In the genomic region with DNA sequence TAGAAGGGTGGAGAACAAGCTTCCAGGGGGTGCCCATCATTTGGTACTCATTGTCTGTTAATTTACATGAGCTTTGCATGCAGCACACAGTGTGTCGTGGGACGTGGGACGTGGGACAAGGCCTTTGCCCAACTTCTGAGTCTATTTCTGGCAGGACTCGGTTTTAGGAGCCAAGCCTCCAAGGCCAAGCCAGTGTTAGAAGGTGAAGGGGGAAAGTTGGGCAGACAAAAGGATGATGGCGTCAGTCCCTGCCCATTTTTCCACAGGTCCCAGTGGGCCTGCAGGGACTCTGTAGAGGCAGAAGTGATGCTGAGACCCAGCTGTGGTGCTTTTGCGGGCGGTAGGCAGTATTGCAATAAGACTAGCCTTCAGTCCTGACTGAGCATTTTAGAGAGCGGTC, we compare ENCODE assay signal across 9 mouse cellular contexts. TPM values are rescaled to one million over a fixed set of nuclear protein-coding genes. Genes with fewer than 3 reads are reported as not detected.
DNase-seq lines count a peak whose midpoint lies in the region; ATAC-seq lines count a peak whose summit lies in the region.
"Had no signal": no experiment of that assay in that cellular context is flagged by ENCODE, and none has a peak within 500 bp of the region (broad histone marks: within the 10 kb centered on the region; RNA-seq: fewer than 3 reads in every experiment).

No protein-coding gene starts in this region.

- DNase-seq in hindbrain, embryonic 14.5 days (ENCODE audit: low spot score), result no peak
- no peak for DNase-seq in neural tube, embryonic 11.5 days (ENCODE audit: low spot score)
- DNase-seq in neural tube, embryonic 10.5 days (ENCODE audit: extremely low spot score, low spot score), result no peak
- no peak for DNase-seq in liver, embryonic 11.5 days (ENCODE audit: low spot score)
- DNase-seq: right cerebral cortex, postnatal 25 days; thymus, postnatal 25 days had no signal

- no peaks in the 10 kb centered on the region for H3K27me3 ChIP-seq in hindbrain, embryonic 13.5 days
- H3K27me3 ChIP-seq in hindbrain, embryonic 14.5 days (ENCODE audit: control insufficient read depth, insufficient read depth, low read length), result no peaks in the 10 kb centered on the region
- H3K27me3 ChIP-seq in neural tube, embryonic 11.5 days (ENCODE audit: control insufficient read depth, insufficient read depth, low read length), result no peaks in the 10 kb centered on the region
- H3K27me3 ChIP-seq in liver, embryonic 11.5 days (replicated peaks; ENCODE audit: control insufficient read depth, insufficient read depth, low read length), result no peaks in the 10 kb centered on the region

- H3K9me3 ChIP-seq in hindbrain, embryonic 13.5 days, result no peaks in the 10 kb centered on the region
- H3K9me3 ChIP-seq in hindbrain, embryonic 14.5 days (ENCODE audit: control insufficient read depth, low read length), result no peaks in the 10 kb centered on the region
- H3K9me3 ChIP-seq in neural tube, embryonic 11.5 days (ENCODE audit: control insufficient read depth, low read length), result no peaks in the 10 kb centered on the region
- no peaks in the 10 kb centered on the region for H3K9me3 ChIP-seq in liver, embryonic 11.5 days (ENCODE audit: control insufficient read depth, low read length)

- H3K4me3 ChIP-seq in hindbrain, embryonic 13.5 days, result no peak overlapping the region
- no peak overlapping the region for H3K4me3 ChIP-seq in hindbrain, embryonic 14.5 days (replicated peaks; ENCODE audit: low read length)
- no peak overlapping the region for H3K4me3 ChIP-seq in neural tube, embryonic 11.5 days (ENCODE audit: low read depth, low read length)
- no peak overlapping the region for H3K4me3 ChIP-seq in liver, embryonic 11.5 days (ENCODE audit: low read depth, low read length)

- peaks cover 22% of the 10 kb centered on the region for H3K36me3 ChIP-seq in hindbrain, embryonic 13.5 days
- peaks cover 18% of the 10 kb centered on the region for H3K36me3 ChIP-seq in hindbrain, embryonic 14.5 days (replicated peaks; ENCODE audit: control insufficient read depth, insufficient read depth)
- no peaks in the 10 kb centered on the region for H3K36me3 ChIP-seq in neural tube, embryonic 11.5 days (ENCODE audit: control insufficient read depth, insufficient read depth, low read length)
- H3K36me3 ChIP-seq in liver, embryonic 11.5 days (ENCODE audit: control insufficient read depth, insufficient read depth, low read length), result no peaks in the 10 kb centered on the region

- H3K27ac ChIP-seq in hindbrain, embryonic 13.5 days, result peak overlapping the region; percentile 69
- no peak overlapping the region for H3K27ac ChIP-seq in hindbrain, embryonic 14.5 days
- peak overlapping the region; percentile 64 for H3K27ac ChIP-seq in neural tube, embryonic 11.5 days (ENCODE audit: low read depth, low read length)
- H3K27ac ChIP-seq in liver, embryonic 11.5 days (ENCODE audit: low read depth, low read length), result peak overlapping the region; percentile 26; the same call in 1 of the 2 replicates

- ATAC-seq in hindbrain, embryonic 13.5 days (ENCODE audit: low FRiP score), result no peak
- ATAC-seq in hindbrain, embryonic 14.5 days (ENCODE audit: low FRiP score), result no peak
- ATAC-seq in neural tube, embryonic 11.5 days (ENCODE audit: insufficient read depth, low FRiP score, low TSS enrichment), result no peak
- no peak for ATAC-seq in liver, embryonic 11.5 days (replicated peaks; ENCODE audit: low FRiP score)
- no peak for ATAC-seq in erythroid progenitor cell, adult 5-6 weeks (replicated peaks; ENCODE audit: low FRiP score, poor library complexity, severe bottlenecking)
- no peak for ATAC-seq in monocyte, adult 5-6 weeks (replicated peaks; ENCODE audit: insufficient number of reproducible peaks, low FRiP score, low TSS enrichment, poor library complexity, severe bottlenecking)

- H3K4me2 ChIP-seq in hindbrain, embryonic 13.5 days, result no peak overlapping the region
- H3K4me2 ChIP-seq in hindbrain, embryonic 14.5 days (replicated peaks), result no peak overlapping the region
- no peak overlapping the region for H3K4me2 ChIP-seq in neural tube, embryonic 11.5 days (ENCODE audit: low read depth)
- H3K4me2 ChIP-seq in liver, embryonic 11.5 days, result no peak overlapping the region

- H3K9ac ChIP-seq in hindbrain, embryonic 13.5 days, result 0 out of 2 replicates have a peak overlapping the region, but pooled peaks have one; percentile 1
- no peak overlapping the region for H3K9ac ChIP-seq in hindbrain, embryonic 14.5 days
- H3K9ac ChIP-seq in neural tube, embryonic 11.5 days (ENCODE audit: low read length), result no peak overlapping the region
- H3K9ac ChIP-seq in liver, embryonic 11.5 days (ENCODE audit: low read depth, low read length), result no peak overlapping the region

- peaks cover 61% of the 10 kb centered on the region for H3K4me1 ChIP-seq in hindbrain, embryonic 13.5 days (replicated peaks)
- peaks cover 52% of the 10 kb centered on the region for H3K4me1 ChIP-seq in hindbrain, embryonic 14.5 days (replicated peaks; ENCODE audit: control insufficient read depth, insufficient read depth, low read length)
- H3K4me1 ChIP-seq in neural tube, embryonic 11.5 days (ENCODE audit: control insufficient read depth, insufficient read depth, low read length), result peaks cover 35% of the 10 kb centered on the region
- peaks cover 30% of the 10 kb centered on the region for H3K4me1 ChIP-seq in liver, embryonic 11.5 days (replicated peaks; ENCODE audit: control insufficient read depth, insufficient read depth, low read length)

- WGBS in hindbrain, embryonic 13.5 days, result 82% methylated on average over 8 of the region's 8 CpGs
- 83% methylated on average over 8 of the region's 8 CpGs for WGBS in hindbrain, embryonic 14.5 days
- 85% methylated on average over 8 of the region's 8 CpGs for WGBS in neural tube, embryonic 11.5 days
- WGBS in liver, embryonic 11.5 days, result 92% methylated on average over 8 of the region's 8 CpGs

RNA-seq across cellular contexts. Expression of a gene that starts 33.1 kb away (rescaled TPM):
- 33.9 and 36.4 TPM in 2 replicates for polyA plus RNA-seq in hindbrain, embryonic 13.5 days (2015; fragmentation: Nextera tagmentation; extraction: Ambion mirVana)
- 22.2 and 24.9 TPM in 2 replicates for polyA plus RNA-seq in hindbrain, embryonic 14.5 days (2014; fragmentation: Nextera tagmentation; extraction: Ambion mirVana)
- 10.5 and 11.7 TPM in 2 replicates for polyA plus RNA-seq in neural tube, embryonic 11.5 days (2014; fragmentation: Nextera tagmentation; extraction: Ambion mirVana)
- 12.6 and 13.9 TPM in 2 replicates for polyA plus RNA-seq in liver, embryonic 11.5 days (2014; fragmentation: Nextera tagmentation; extraction: Ambion mirVana)
- 10.8 and 16.8 TPM in 2 replicates for total RNA-seq in erythroid progenitor cell, adult 5-6 weeks (2015; ENCODE audit: low replicate concordance)
- total RNA-seq in erythroid progenitor cell, adult 5-6 weeks (2017; ENCODE audit: low replicate concordance), result 18.9 and 37.5 TPM in 2 replicates
- 112 to 191 TPM (median 137 TPM) in 3 replicates for total RNA-seq in monocyte, adult 5-6 weeks (2017)

RNA-seq across cellular contexts. Expression of a gene that starts 57.0 kb away (rescaled TPM):
- 1.6 and 1.8 TPM in 2 replicates for polyA plus RNA-seq in hindbrain, embryonic 13.5 days (2015; fragmentation: Nextera tagmentation; extraction: Ambion mirVana)
- polyA plus RNA-seq in hindbrain, embryonic 14.5 days (2014; fragmentation: Nextera tagmentation; extraction: Ambion mirVana), result 2.4 and 2.7 TPM in 2 replicates
- 5.1 and 5.4 TPM in 2 replicates for polyA plus RNA-seq in neural tube, embryonic 11.5 days (2014; fragmentation: Nextera tagmentation; extraction: Ambion mirVana)
- 0.53 and 1.4 TPM in 2 replicates for polyA plus RNA-seq in liver, embryonic 11.5 days (2014; fragmentation: Nextera tagmentation; extraction: Ambion mirVana)
- total RNA-seq in erythroid progenitor cell, adult 5-6 weeks (2015; ENCODE audit: low replicate concordance), result 1.1 and 1.3 TPM in 2 replicates
- 0.30 and 0.39 TPM in 2 replicates for total RNA-seq in erythroid progenitor cell, adult 5-6 weeks (2017; ENCODE audit: low replicate concordance)
- total RNA-seq in monocyte, adult 5-6 weeks (2017), result 0.11 to 2.1 TPM (median 0.76 TPM) in 3 replicates
